Mouse (Mus musculus): ENCODE measurements around the gene Brd3os. TPM values are rescaled to one million over a fixed set of nuclear protein-coding genes. Genes with fewer than 3 reads are reported as not detected.
A peak's percentile ranks its signal among the peaks of the same experiment; 100 is the strongest.

Gene Brd3os
- polyA plus RNA-seq, 1 experiment from 2014 or later: 6.2 TPM

DNA sequence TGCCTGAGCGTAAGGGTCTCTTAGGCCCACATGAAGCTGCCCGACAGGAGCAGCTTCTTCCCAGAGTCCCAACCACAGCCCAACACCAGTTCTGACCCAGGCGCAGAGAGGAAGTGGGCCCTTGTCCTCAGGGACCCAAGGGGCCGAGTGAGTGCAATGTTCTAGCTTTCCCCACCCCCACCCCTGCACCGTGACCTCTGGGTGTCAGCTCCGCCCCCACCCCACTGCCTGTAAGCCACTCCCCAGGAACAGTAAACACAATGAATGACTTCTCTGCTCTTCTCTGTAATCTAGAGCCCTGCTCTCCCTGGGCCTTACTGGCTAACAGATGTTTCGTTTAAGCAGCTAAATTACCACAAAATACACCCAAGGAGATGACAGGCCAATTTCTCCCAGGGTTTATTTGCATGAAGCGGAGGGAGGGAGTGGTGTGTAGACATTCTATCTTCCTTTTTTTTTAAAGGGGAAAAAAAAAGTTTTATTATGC lies 30.4 kb upstream of the Brd3os start:
- no peak overlapping the region for H3K4me3 ChIP-seq
- H3K9ac ChIP-seq: no peak overlapping the region
- peaks cover 76% of the 10 kb centered on the region for H3K4me1 ChIP-seq
- H3K4me2 ChIP-seq: peak overlapping the region; percentile 32; the same call in 1 of the 2 replicates
- peak; percentile 81 for ATAC-seq (ENCODE audit: borderline replicate concordance, extremely low read depth, low FRiP score, low TSS enrichment)
- no peaks in the 10 kb centered on the region for H3K36me3 ChIP-seq
- no peaks in the 10 kb centered on the region for H3K9me3 ChIP-seq
- peak overlapping the region; percentile 79 for H3K27ac ChIP-seq
- no peaks in the 10 kb centered on the region for H3K27me3 ChIP-seq
- WGBS: 15% methylated on average over 8 of the region's 8 CpGs

DNA sequence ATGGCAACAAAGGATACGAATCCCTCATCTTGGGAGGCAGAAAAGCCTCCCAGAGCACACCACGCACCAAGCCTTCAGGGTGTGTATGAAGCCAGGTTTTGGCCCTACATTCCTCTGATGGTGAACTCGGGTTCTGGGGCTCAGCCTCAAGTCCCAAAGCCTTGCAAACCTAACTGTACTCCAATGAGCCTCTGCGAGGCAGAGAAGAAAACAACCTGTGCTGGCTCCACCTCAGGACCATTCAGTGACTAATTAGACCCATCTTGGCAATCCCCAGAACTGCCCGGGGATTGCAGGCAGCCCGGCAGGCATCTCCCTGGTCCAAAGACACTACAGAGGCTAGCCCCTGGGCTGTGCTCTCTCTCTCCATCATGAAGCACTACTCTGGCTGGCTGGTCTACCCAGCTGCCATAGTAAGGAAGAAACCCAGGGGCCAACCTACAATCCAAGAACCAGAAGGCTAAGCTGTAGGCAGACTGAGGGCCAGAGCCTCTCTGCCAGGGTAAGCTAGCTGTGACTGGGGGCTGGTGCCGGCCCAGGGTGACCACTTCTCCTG lies 29.8 kb upstream of the Brd3os start:
- 24% methylated on average over 7 of the region's 7 CpGs for WGBS

DNA sequence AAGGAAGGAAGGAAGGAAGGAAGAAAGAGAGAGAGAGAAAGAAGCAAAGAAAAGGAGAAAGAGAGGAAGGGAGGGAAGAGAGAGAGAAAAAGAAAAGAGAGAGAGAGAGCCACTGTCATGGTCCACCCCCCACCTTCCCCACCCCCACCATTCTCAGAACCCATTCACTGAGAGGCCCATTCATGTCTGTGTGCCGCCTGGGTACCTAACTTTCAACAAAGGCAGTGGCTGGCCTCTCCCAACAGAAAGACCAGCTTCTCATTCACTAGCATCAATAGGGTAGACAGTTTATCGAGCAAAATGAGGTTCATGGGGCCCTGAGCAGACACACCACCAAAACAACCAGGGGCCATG lies 28.6 kb upstream of the Brd3os start:
- H3K4me3 ChIP-seq: no peak overlapping the region
- no peaks in the 10 kb centered on the region for H3K36me3 ChIP-seq
- H3K27me3 ChIP-seq: no peaks in the 10 kb centered on the region
- peak overlapping the region; percentile 33 for H3K4me2 ChIP-seq
- peak overlapping the region; percentile 81 for H3K27ac ChIP-seq
- ATAC-seq (ENCODE audit: borderline replicate concordance, extremely low read depth, low FRiP score, low TSS enrichment): no peak
- H3K4me1 ChIP-seq: peaks cover 87% of the 10 kb centered on the region
- H3K9me3 ChIP-seq: no peaks in the 10 kb centered on the region
- no peak overlapping the region for H3K9ac ChIP-seq
- 40% methylated on average over 2 of the region's 2 CpGs for WGBS

More for the DNA sequence above, 29.8 kb upstream of the Brd3os start:
- H3K4me2 ChIP-seq: peak overlapping the region; percentile 32
- ATAC-seq (ENCODE audit: borderline replicate concordance, extremely low read depth, low FRiP score, low TSS enrichment): no peak
- H3K9me3 ChIP-seq: no peaks in the 10 kb centered on the region
- no peaks in the 10 kb centered on the region for H3K36me3 ChIP-seq
- H3K9ac ChIP-seq: no peak overlapping the region
- H3K4me3 ChIP-seq: no peak overlapping the region
- H3K4me1 ChIP-seq: peaks cover 82% of the 10 kb centered on the region
- H3K27me3 ChIP-seq: no peaks in the 10 kb centered on the region
- H3K27ac ChIP-seq: peak overlapping the region; percentile 79

DNA sequence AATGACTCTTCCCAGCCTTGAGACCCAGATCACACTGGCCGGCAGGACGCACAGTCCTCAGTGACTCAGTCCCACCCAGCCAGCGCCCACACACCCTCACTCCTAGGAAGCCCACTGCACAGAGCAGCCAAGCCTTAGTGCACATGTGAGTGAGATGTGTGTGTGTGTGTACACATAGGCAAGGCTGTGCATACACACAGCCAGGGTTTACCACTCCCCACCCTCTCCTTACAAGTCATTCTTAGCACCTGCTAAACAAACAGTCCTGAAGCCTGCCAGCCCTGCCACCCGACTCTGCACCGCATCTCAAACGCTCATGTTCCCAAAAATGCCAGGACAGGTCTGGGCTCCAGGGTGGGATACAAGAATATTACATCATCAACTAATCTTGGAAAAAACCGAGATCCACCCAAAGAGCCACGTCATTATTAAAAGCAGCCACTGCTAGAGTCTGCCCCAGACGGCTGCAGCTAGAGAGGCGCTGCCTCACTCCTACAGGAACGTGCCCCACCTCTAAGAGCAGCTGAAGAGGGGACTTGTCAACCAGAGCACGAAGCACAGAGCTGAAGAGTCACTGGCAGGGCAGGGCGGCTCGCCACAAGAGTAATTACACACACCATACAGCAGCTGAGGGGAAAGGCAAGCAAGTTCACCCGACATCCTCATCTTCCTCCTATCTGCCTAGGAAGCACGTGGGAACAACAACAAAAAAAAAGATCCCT lies 28.0 kb upstream of the Brd3os start:
- peak; percentile 68 for ATAC-seq (ENCODE audit: borderline replicate concordance, extremely low read depth, low FRiP score, low TSS enrichment)
- no peaks in the 10 kb centered on the region for H3K36me3 ChIP-seq
- peak overlapping the region; percentile 81 for H3K27ac ChIP-seq
- H3K27me3 ChIP-seq: no peaks in the 10 kb centered on the region
- H3K4me2 ChIP-seq: peak overlapping the region; percentile 33
- no peak overlapping the region for H3K9ac ChIP-seq
- no peak overlapping the region for H3K4me3 ChIP-seq
- H3K9me3 ChIP-seq: no peaks in the 10 kb centered on the region
- H3K4me1 ChIP-seq: peaks cover 92% of the 10 kb centered on the region
- 23% methylated on average over 16 of the region's 16 CpGs for whole genome bisulfite sequencing

DNA sequence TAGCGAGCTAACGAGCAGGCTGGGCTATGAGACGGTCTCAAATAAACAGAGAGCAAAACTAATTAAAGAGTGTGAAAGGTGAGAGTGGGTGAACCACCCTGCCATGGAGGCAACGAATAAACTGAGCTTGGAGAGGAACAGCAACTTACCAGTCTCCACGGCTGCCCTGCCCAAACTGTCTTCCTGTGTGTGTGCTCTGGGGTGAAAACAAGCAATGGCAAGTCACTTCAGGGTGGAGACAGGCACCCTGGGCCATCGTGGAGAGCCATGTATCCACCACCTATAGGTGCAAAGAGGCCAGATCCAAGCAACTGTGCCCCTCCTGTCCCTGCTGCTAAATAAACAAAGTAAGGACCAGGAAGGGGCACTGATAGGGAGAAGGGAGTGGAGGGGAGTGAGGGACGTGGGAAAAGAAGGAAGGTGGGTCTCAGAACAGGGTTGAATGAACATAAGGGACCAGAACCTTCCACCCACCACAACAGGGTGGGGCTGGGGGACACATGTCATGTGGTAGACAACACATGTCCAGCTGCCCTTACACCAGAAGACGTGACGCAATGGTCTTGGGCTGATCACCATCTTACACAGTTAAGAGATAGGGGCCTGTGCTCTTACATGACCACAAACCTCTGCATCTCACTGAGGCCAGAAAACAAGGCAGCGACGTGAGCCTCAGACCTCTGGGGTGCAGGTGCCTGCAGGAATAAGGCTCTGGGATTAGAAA lies 26.9 kb upstream of the Brd3os start:
- Histone ChIP-seq H3K9me3 (no peaks in the 10 kb centered on the region), H3K4me3 (no peak overlapping the region), H3K4me1 (peaks cover 97% of the 10 kb centered on the region), H3K27me3 (no peaks in the 10 kb centered on the region), H3K36me3 (no peaks in the 10 kb centered on the region), H3K27ac (peak overlapping the region; percentile 81; the same call in 1 of the 2 replicates), H3K9ac (no peak overlapping the region), H3K4me2 (no peak overlapping the region; the same call in 1 of the 2 replicates)
- 66% methylated on average over 11 of the region's 11 CpGs for WGBS
- ATAC-seq (ENCODE audit: borderline replicate concordance, extremely low read depth, low FRiP score, low TSS enrichment): no peak

DNA sequence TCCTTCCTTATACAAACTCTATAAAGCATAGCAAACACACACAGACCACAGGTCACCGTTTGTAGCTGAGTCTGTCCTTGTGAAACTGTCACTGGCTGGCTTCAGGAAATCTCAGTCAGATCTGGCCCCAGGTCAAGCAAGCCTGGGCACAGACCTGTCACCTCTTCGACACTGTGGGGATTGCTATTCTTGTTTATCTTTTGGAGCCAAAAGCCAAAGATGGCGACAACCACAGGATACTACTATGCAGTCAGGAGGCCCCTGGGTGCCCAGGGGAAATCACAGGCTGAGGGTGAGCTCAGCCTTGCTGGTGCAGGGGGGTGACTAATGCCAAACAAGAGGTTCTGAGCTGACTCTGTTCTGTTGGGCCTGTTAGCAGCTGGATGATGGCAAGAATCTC lies 25.7 kb upstream of the Brd3os start:
- no peaks in the 10 kb centered on the region for H3K9me3 ChIP-seq
- WGBS: 14% methylated on average over 3 of the region's 3 CpGs
- ATAC-seq (ENCODE audit: borderline replicate concordance, extremely low read depth, low FRiP score, low TSS enrichment): no peak
- no peak overlapping the region for H3K9ac ChIP-seq
- H3K4me3 ChIP-seq: no peak overlapping the region
- peaks cover 96% of the 10 kb centered on the region for H3K4me1 ChIP-seq
- no peak overlapping the region for H3K27ac ChIP-seq
- H3K4me2 ChIP-seq: no peak overlapping the region
- no peaks in the 10 kb centered on the region for H3K27me3 ChIP-seq
- no peaks in the 10 kb centered on the region for H3K36me3 ChIP-seq

DNA sequence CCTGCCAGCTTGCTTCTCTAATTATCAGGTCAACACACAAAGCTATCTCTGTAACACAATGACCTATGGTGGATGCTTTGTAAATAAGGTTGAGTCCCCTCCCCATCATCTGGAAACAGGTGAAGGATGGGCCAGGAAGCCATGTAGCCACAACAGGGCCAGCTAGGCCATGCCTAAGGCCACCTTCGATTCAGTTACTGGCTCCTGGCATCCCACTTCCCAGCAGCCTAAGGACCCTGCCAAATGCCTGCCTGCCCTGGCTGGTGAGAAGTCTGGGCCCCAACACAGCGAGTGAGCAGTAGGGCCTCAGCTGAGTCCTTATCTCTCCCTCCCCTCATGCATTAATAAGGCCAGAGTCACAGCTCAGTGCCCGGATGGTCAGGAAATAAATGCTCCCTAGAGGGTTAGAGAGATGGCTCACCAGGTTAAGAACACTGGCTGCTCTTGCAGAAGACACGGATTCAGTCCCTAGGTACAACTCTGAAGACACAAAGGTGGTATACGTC lies 24.4 kb upstream of the Brd3os start:
- no peaks in the 10 kb centered on the region for H3K27me3 ChIP-seq
- H3K27ac ChIP-seq: 0 out of 2 replicates have a peak overlapping the region, but pooled peaks have one; percentile 65
- H3K4me3 ChIP-seq: no peak overlapping the region
- peaks cover 93% of the 10 kb centered on the region for H3K4me1 ChIP-seq
- 58% methylated on average over 5 of the region's 5 CpGs for WGBS
- H3K36me3 ChIP-seq: no peaks in the 10 kb centered on the region
- H3K9ac ChIP-seq: no peak overlapping the region
- H3K9me3 ChIP-seq: no peaks in the 10 kb centered on the region
- ATAC-seq (ENCODE audit: borderline replicate concordance, extremely low read depth, low FRiP score, low TSS enrichment): no peak
- H3K4me2 ChIP-seq: no peak overlapping the region

DNA sequence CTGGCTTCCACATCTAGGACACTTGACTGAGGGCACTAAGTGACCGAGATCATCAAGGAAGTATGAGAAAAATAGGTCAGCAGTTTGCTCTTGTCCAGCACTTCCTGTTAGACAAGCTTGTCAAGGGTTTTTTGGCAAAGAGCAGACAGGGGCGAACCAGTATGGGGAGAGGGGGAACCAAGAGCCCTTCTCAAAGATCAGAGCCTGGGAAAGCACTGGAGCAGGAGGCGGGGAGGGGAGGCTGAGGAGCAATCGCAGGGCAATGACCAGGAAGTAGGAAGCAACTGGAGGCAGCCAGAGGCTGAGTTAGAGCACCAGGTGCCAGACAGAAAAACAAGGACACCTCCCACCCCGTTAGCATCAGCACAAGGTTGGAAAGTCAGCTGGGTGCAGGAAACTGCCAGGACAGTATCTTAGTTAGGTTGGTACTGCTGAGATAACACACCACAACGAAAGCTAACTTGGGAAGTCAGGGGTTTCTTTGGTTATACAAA lies 23.5 kb upstream of the Brd3os start:
- H3K27me3 ChIP-seq: no peaks in the 10 kb centered on the region
- 0 out of 2 replicates have a peak overlapping the region, but pooled peaks have one; percentile 0 for H3K4me2 ChIP-seq

DNA sequence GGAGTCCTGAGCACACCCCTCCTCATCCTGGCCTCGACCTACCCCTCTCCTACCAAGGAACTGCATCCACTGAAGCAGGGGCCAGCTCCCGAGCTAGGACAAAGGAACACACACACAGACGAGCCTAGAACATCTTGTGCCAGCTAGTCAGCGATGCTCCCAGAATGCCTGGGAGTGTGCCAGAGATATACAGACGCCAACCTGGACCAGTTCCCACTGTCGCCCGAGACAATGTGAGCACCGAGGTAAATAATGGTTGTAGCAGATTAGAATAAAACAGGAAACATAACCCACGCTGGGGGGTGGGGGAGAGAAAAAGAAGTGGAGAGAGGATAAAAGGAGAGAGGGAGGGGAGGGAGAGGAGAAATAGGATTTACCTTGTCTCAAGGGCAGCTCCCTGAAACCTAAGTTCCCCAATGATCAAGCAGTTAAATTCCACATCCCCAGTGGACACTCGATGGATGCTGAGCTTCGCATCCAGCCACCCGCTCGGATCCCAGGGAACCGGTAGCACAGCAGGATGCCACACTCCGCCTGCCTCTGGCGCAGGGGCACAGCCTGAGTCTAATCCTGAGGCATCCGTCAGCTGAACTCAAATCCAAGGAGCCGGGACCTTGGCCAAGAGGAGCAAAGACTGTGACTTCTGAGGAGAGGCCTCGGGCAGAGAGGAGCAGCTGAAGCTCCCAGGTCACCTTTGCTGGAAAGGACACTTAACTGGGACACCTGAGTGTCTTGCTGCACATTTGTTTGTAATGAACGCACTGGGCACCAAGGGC lies 20.6 kb upstream of the Brd3os start:
- Histone ChIP-seq H3K9me3 (no peaks in the 10 kb centered on the region), H3K27me3 (no peaks in the 10 kb centered on the region), H3K4me3 (no peak overlapping the region), H3K27ac (no peak overlapping the region), H3K36me3 (no peaks in the 10 kb centered on the region), H3K4me2 (no peak overlapping the region), H3K9ac (no peak overlapping the region), H3K4me1 (peaks cover 82% of the 10 kb centered on the region)
- ATAC-seq (ENCODE audit: borderline replicate concordance, extremely low read depth, low FRiP score, low TSS enrichment): no peak
- 63% methylated on average over 20 of the region's 20 CpGs for WGBS

More for the DNA sequence above, 23.5 kb upstream of the Brd3os start:
- peaks cover 94% of the 10 kb centered on the region for H3K4me1 ChIP-seq
- ATAC-seq (ENCODE audit: borderline replicate concordance, extremely low read depth, low FRiP score, low TSS enrichment): no peak
- H3K36me3 ChIP-seq: no peaks in the 10 kb centered on the region
- no peak overlapping the region for H3K4me3 ChIP-seq
- peak overlapping the region; percentile 65 for H3K27ac ChIP-seq
- H3K9ac ChIP-seq: no peak overlapping the region
- WGBS: 9% methylated on average over 6 of the region's 6 CpGs
- no peaks in the 10 kb centered on the region for H3K9me3 ChIP-seq

DNA sequence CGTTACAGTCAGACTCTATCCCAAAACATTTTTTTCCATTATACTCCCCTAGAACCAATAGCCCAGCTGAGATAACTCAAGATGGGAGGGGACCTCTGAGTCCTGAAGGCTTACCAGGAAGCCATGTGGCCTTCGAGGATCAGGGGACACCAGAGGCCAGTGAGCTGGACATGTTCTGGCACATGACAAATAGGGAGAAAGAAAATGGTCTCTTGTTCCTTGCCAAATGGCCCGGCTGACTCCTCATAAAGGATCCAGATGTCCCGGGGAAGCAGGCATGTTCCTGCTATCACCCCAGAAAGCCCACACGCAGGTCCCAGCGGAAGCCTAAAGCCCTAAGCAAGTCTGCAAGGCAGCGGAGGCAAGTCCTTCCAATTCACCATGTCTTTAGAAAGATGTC lies 18.5 kb upstream of the Brd3os start:
- no peak; the same call in 1 of the 2 replicates for ATAC-seq (ENCODE audit: borderline replicate concordance, extremely low read depth, low FRiP score, low TSS enrichment)
- H3K4me1 ChIP-seq: peaks cover 74% of the 10 kb centered on the region

DNA sequence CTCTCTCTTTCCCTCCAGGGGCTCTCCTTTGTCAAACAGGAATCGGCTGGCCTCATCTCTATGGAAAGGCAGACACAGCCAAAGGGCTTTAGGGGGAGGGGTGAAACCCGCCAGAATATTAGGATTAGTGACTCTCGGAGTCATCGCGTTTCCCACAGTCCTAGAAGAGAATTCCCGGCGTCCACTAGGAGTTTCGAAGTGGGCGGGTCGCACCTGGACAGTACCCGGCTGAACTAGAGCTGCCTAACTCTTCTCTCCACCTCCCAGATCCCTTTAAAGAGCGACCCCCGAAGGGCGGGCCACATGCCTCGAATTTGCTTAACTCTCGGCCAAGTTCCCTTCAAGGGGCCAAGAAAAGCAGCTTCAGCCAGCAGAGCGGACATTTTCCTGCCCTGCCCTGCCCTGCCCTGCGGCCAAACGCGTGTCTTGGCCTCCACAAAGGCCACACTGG lies 16.9 kb upstream of the Brd3os start:
- Histone ChIP-seq H3K9ac (peak overlapping the region; percentile 84), H3K9me3 (no peaks in the 10 kb centered on the region), H3K4me1 (peaks cover 58% of the 10 kb centered on the region), H3K27me3 (no peaks in the 10 kb centered on the region), H3K27ac (peak overlapping the region; percentile 88), H3K4me3 (peak overlapping the region; percentile 91), H3K4me2 (peak overlapping the region; percentile 97), H3K36me3 (no peaks in the 10 kb centered on the region)
- WGBS: 1% methylated on average over 20 of the region's 20 CpGs
- no peak for ATAC-seq (ENCODE audit: borderline replicate concordance, extremely low read depth, low FRiP score, low TSS enrichment)

More for the DNA sequence above, 18.5 kb upstream of the Brd3os start:
- Histone ChIP-seq H3K27me3 (no peaks in the 10 kb centered on the region), H3K9ac (no peak overlapping the region), H3K27ac (peak overlapping the region; percentile 18; the same call in 1 of the 2 replicates), H3K36me3 (no peaks in the 10 kb centered on the region), H3K4me2 (peak overlapping the region; percentile 97), H3K4me3 (peak overlapping the region; percentile 6; the same call in 1 of the 2 replicates), H3K9me3 (no peaks in the 10 kb centered on the region)
- 52% methylated on average over 7 of the region's 7 CpGs for WGBS
